Mouse (Mus musculus) MEL (cell line): ENCODE data around the gene Unc119b.

Experiments used
- CHD2 ChIP-seq: IDR thresholded peaks from 2 replicates; pipeline ENCODE4 v1.6.1; 2011; ENCODE audit warnings: low read length, improper control_type of control experiment
- CTCF ChIP-seq, 3 experiments: IDR thresholded peaks in 2 of 3; conservative IDR thresholded peaks in 1 of 3; 2 replicates each; pipeline ENCODE4 v1.5.1; 2011 to 2012; ENCODE audit warnings: low read length in 3 of 3, low read depth in 2 of 3, mild to moderate bottlenecking in 2 of 3, improper control_type of control experiment in 1 of 3, inconsistent platforms in 1 of 3, mixed read lengths in 1 of 3, moderate library complexity in 1 of 3; ENCODE audit not compliant: control insufficient read depth in 1 of 3, insufficient read depth in 1 of 3, poor library complexity in 1 of 3, severe bottlenecking in 1 of 3
- EP300 ChIP-seq, 2 experiments: IDR thresholded peaks; 2 replicates each; pipeline ENCODE4 v1.6.1; 2011; ENCODE audit warnings: improper control_type of control experiment in 2 of 2, low read length in 2 of 2, low read depth in 1 of 2, mild to moderate bottlenecking in 1 of 2
- MYC ChIP-seq: IDR thresholded peaks from 2 replicates; pipeline ENCODE4 v1.6.1; 2011; ENCODE audit warnings: low read depth, mild to moderate bottlenecking, low read length, improper control_type of control experiment, moderate library complexity

DNA sequence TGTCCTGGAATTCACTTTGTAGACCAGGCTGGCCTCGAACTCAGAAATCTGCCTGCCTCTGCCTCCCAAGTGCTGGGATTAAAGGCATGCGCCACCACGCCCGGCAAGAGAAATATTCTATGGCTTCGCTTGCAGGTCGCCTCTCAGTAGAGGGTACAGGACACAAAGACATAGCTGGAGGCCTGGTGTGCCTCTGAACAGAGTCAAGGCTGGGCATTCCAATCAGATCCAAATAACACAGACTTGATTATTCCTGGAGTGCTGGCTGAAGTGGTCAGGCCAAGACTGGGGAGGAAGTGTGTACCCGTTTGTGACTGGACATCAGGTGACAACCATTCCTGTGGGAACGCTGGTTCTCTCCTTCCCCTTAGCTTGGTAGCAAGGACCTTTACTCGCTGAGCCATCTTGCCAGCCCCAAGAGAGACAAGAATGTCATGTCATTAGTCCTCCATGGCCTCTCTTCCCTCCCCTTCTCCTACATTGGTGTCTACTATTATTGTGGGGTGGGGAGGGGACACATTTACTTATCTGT, 7.5 kb upstream of the Unc119b start:
- no peak for TF ChIP-seq CHD2
- no peak for TF ChIP-seq MYC
- no peak for TF ChIP-seq CTCF (IDR thresholded peaks at IDR 0.05 in 2 of 3, conservative IDR thresholded peaks at IDR 0.05 in 1 of 3; ENCODE audit: control insufficient read depth in 1 of 3, insufficient read depth in 1 of 3, low read depth in 2 of 3, low read length in 3 of 3, poor library complexity in 1 of 3, severe bottlenecking in 1 of 3)
- no peak for TF ChIP-seq EP300 (IDR thresholded peaks at IDR 0.05; ENCODE audit: low read depth in 1 of 2, low read length in 2 of 2)
